Mouse (Mus musculus) cerebellum, adult 2 months (tissue): Measurements from ENCODE around the gene Hebp2. TPM values are rescaled to one million over a fixed set of nuclear protein-coding genes. Genes with fewer than 3 reads are reported as not detected.
"Not testable (repeated sequence)": the region's sequence is repeated elsewhere in the genome, so short reads cannot be mapped to it uniquely, and the experiment has no call there.

Experiments
- DNase-seq, 2 experiments: peaks; one replicate each; pipeline ENCODE4 v3.0.0; 2021
- H3K27ac ChIP-seq: fragments of 200-500 bp; 2 replicates; pipeline ENCODE4 v1.5.1; 2012; ENCODE audit warnings: low read length, control low read depth, inconsistent platforms; ENCODE audit not compliant: insufficient read depth
- H3K27me3 ChIP-seq: fragments of 200-500 bp; 2 replicates; pipeline ENCODE4 v1.6.1; 2012; ENCODE audit warnings: inconsistent platforms, mild to moderate bottlenecking, low read length, moderate library complexity; ENCODE audit not compliant: control insufficient read depth, insufficient read depth
- H3K4me1 ChIP-seq: fragments of 200-500 bp; 2 replicates; pipeline ENCODE4 v1.6.1; 2011; ENCODE audit warnings: low read length; ENCODE audit not compliant: control insufficient read depth, insufficient read depth
- H3K4me3 ChIP-seq: fragments of 200-500 bp; replicated peaks from 2 replicates; pipeline ENCODE3; 2011; ENCODE audit warnings: mild to moderate bottlenecking, low read depth, low read length, control low read depth; ENCODE audit not compliant: insufficient read depth
- CTCF ChIP-seq: fragments of 200-500 bp; IDR thresholded peaks from 2 replicates; pipeline ENCODE4 v1.5.1; 2011; ENCODE audit warnings: low read depth, mild to moderate bottlenecking, control low read depth, low read length, moderate library complexity, borderline replicate concordance; ENCODE audit not compliant: insufficient read depth
- POLR2A ChIP-seq: fragments of 200-500 bp; IDR thresholded peaks from 2 replicates; pipeline ENCODE4 v1.6.1; 2011; ENCODE audit warnings: low read length, control low read depth, borderline replicate concordance; ENCODE audit not compliant: insufficient read depth
- WGBS: fragments of 180-500 bp; shearing (Covaris S2); methylation state at CpG from one replicate; pipeline ENCODE4 v1.1.7; 2018; 5-methylcytosine and 5-hydroxymethylcytosine counted together
- polyA plus RNA-seq: library from polyadenylated mRNA; depleted of rRNA; stranded (reverse); fragments of >200 nt; gene quantifications from 2 replicates; pipeline ENCODE4 v1.2.3, GENCODE M21; 2012; rRNA removed

The Hebp2 gene
- 11.1 and 11.2 TPM in 2 replicates for polyA plus RNA-seq

DNA sequence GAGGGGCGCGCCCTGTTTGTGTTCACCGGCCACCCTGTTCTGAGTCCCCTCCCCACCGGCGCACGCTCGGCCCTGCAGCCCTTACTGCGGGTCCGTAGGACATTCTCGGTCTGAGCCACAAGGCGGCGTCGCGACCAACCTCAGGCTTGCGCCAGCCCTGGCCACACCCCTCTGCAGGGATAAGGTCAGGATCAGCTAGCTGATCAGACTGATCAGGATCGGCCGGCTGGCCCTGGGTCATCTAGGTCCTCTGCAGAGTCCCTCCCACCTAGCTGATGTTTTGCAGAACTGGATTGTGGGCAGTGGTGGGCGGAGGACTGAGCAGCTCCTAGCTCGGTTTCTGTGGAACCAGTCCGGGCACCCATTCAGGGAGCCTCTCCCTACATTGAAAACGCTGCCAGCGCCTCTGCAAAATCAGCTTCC, at the start of gene Hebp2:
TSS of gene Hebp2 (minus strand) at position 264 of the 423 bp plus-strand sequence.
- Histone ChIP-seq H3K27ac (no peak within 1 kb of the TSS), H3K4me3 (peak within 1 kb of the TSS; percentile 90), H3K27me3 (no peaks in the 10 kb centered on the region), H3K4me1 (no peaks in the 10 kb centered on the region)
- peak; percentile 73 to 79 for DNase-seq
- peak; percentile 67 for TF ChIP-seq CTCF
- 0 out of 2 replicates have a peak, but pooled peaks have one; percentile 11 for TF ChIP-seq POLR2A
- WGBS, result 1% methylated on average over 22 of the region's 22 CpGs

DNA sequence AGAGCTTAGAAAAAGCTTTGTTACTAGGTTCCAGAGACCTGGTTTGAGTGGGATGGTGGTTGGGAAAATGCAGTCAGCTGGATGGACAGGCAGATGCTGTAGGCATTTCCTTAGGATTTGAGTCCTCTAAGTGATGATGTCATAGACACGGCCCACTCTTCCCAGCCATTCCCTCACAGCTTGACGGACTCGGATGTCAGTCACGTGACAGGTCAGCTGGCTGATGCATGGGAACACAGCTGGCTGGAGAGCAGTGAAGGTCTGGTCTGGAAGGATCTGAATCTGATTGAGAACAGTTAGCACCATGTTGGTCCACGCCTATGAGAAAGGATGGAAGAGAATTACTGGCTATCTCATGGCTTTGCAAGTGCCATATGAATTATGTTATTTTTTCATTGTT, 43.6 kb upstream of the Hebp2 start:
- no peak for TF ChIP-seq CTCF
- TF ChIP-seq POLR2A, result no peak
- Histone ChIP-seq H3K27ac (no peak overlapping the region), H3K4me3 (no peak overlapping the region), H3K27me3 (no peaks in the 10 kb centered on the region), H3K4me1 (no peaks in the 10 kb centered on the region)
- 93% methylated on average over 5 of the region's 5 CpGs for WGBS
- DNase-seq, result no peak

DNA sequence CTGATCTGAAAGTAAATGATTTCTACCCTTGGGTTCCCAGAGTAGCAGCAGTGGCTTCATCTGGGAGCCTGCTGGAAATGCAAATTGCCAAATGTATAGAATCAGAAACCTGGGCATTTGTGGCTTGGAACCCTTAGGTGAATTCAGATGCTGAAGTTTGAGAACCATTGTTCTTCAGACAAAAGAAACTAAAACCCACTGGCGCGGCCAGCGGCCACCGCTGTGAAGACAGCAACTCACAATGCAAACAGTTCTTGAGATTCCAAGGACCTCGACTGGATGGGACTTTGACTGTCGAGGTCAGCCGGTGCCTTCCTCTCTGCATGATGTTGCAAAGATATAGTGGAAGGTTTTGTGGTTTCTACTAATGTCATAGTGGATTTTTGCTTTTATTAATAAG, 38.3 kb upstream of the Hebp2 start:
- H3K4me3 ChIP-seq, result no peak overlapping the region
- TF ChIP-seq POLR2A (no peak), CTCF (no peak)
- 20% methylated on average over 7 of the region's 7 CpGs for WGBS

GRCm38 (mm10) chr10:18572581-18572980, 26.7 kb upstream of the Hebp2 start:
- TF ChIP-seq POLR2A, result no peak
- peak; percentile 43; the same call in 1 of the 2 replicates for TF ChIP-seq CTCF
- H3K27ac ChIP-seq, result no peak overlapping the region
- WGBS, result 54% methylated on average over 2 of the region's 2 CpGs
- no peaks in the 10 kb centered on the region for H3K4me1 ChIP-seq
- H3K4me3 ChIP-seq, result no peak overlapping the region
- H3K27me3 ChIP-seq, result no peaks in the 10 kb centered on the region
- DNase-seq, result no peak

More for the DNA sequence above, 38.3 kb upstream of the Hebp2 start:
- no peak overlapping the region for H3K27ac ChIP-seq
- DNase-seq, result no peak
- H3K4me1 ChIP-seq, result no peaks in the 10 kb centered on the region
- no peaks in the 10 kb centered on the region for H3K27me3 ChIP-seq

DNA sequence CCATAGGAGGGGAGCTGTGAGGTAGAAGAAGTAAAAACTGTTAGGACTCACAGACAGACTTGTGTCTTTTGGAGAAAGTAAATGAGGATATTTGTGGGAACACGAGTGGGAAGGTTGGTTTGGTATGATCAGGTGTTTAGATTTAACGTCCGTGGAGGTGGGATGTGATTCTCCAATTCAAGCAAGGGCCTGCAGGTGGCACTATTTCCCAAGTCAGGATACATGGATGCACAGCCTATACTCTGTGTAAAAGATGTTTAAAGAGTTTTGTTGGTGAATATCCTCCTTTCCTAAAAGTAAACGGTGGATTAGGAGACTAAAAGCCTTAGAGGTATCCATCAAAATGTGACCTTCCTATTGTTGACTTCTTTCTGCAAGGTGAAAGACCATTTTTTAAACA, 17.1 kb upstream of the Hebp2 start:
- no peaks in the 10 kb centered on the region for H3K4me1 ChIP-seq
- 3% methylated on average over 4 of the region's 4 CpGs for WGBS

GRCm38 (mm10) chr10:18561445-18561844, 15.6 kb upstream of the Hebp2 start:
- Histone ChIP-seq H3K4me3 (no peak overlapping the region), H3K4me1 (no peaks in the 10 kb centered on the region), H3K27me3 (no peaks in the 10 kb centered on the region), H3K27ac (no peak overlapping the region)
- WGBS, result 63% methylated on average over 5 of the region's 5 CpGs
- TF ChIP-seq POLR2A (no peak), CTCF (no peak)
- DNase-seq, result no peak

More for the DNA sequence above, 17.1 kb upstream of the Hebp2 start:
- Histone ChIP-seq H3K4me3 (no peak overlapping the region), H3K27ac (no peak overlapping the region), H3K27me3 (no peaks in the 10 kb centered on the region)
- TF ChIP-seq POLR2A, result no peak
- peak; percentile 69 for TF ChIP-seq CTCF
- peak; percentile 40 to 66 for DNase-seq

DNA sequence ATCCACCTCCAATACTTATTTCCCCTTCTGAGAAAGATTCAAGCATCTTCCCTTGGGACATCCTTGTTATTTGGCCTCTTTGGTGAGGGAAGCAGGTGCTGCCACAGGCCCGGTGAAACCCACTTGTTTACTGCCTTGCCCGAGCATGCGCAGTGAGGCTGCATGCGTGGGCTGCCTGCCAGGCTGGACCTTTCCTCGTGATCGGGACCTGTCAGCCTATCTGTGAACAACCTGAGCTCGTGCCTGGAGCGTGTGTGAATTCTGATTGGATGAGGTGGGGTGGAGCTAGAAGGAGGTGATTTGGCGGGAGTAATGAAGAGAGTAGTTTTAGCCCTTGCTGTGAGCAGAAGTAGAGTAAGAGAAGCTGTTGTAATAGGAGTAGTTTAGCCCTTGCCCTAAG, 13.2 kb upstream of the Hebp2 start:
- 72% methylated on average over 9 of the region's 9 CpGs for WGBS
- H3K27ac ChIP-seq, DNase-seq, H3K4me1 ChIP-seq, H3K27me3 ChIP-seq, H3K4me3 ChIP-seq: not testable (repeated sequence)

GRCm38 (mm10) chr10:18549321-18550216, 3.7 kb upstream of the Hebp2 start:
- TF ChIP-seq CTCF (no peak), POLR2A (no peak)
- H3K27ac ChIP-seq, result no peak overlapping the region
- no peaks in the 10 kb centered on the region for H3K4me1 ChIP-seq
- 6% methylated on average over 35 of the region's 35 CpGs for WGBS
- H3K27me3 ChIP-seq, result no peaks in the 10 kb centered on the region
- peak overlapping the region; percentile 33 for H3K4me3 ChIP-seq
- no peak for DNase-seq

GRCm38 (mm10) chr10:18547381-18547780, 1.5 kb upstream of the Hebp2 start:
- Histone ChIP-seq H3K4me3 (no peak overlapping the region), H3K4me1 (no peaks in the 10 kb centered on the region), H3K27me3 (no peaks in the 10 kb centered on the region), H3K27ac (no peak overlapping the region)
- no peak for DNase-seq
- TF ChIP-seq POLR2A, result no peak
- TF ChIP-seq CTCF, result no peak
- 70% methylated on average over 4 of the region's 4 CpGs for WGBS
